Mouse (Mus musculus): ENCODE results near the gene 1700030K09Rik. TPM values are rescaled to one million over a fixed set of nuclear protein-coding genes. Genes with fewer than 3 reads are reported as not detected.

The 1700030K09Rik gene
- polyA plus RNA-seq, 1 experiment from 2014 or later, result 13.3 TPM

DNA sequence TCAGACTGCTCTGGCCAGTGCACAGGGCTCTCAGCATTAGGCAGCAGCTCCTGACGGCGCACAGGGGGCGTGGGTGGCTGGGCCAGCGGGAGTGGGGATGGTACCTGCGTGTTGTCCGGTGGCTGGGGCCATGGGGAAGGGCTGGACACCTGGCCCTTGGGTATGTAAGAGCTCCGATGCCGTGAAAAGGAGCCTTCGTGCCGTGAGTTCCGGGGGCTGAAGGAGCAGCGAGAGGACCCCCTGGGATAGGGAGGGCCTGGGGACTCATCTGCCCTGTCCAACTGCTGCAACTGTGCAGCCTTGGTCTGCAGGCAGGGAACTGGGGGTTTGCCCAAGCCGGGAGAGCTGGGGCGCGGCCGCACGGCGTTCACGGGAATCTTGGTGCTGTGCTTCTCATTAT lies 52.5 kb downstream of the 1700030K09Rik start:
- ATAC-seq (ENCODE audit: insufficient read depth, low FRiP score, low read depth), result no peak

DNA sequence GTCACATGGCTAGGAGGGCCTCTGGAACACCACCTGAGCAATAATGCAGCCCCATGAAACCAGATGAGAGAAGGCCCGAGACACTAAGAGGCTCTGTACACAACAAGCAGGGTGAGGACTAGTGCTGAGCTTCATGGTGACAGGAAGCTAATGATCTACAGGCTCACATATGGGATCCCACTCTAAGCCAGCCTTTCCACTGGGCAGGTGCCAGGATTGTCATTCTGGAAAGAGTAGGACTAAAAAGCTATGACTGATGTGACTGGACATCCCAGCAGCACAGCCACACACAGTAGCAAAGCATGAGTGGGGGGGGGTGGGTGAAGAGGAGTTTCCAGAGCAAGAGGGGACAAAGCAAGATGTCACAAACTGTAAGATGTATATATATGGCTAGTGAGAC lies 54.2 kb downstream of the 1700030K09Rik start:
- peaks cover 11% of the 10 kb centered on the region; the same call in 1 of the 2 replicates for H3K4me1 ChIP-seq
- H3K4me2 ChIP-seq, result no peak overlapping the region
- 83% methylated on average over 1 of the region's 1 CpGs for WGBS
- no peak overlapping the region for H3K4me3 ChIP-seq (replicated peaks)
- no peaks in the 10 kb centered on the region for H3K9me3 ChIP-seq
- H3K9ac ChIP-seq, result no peak overlapping the region
- H3K27ac ChIP-seq, result no peak overlapping the region
- peaks cover 24% of the 10 kb centered on the region for H3K36me3 ChIP-seq
- no peak for ATAC-seq (ENCODE audit: insufficient read depth, low FRiP score, low read depth)
- H3K27me3 ChIP-seq (replicated peaks), result no peaks in the 10 kb centered on the region

More for the DNA sequence above, 52.5 kb downstream of the 1700030K09Rik start:
- no peak overlapping the region for H3K4me2 ChIP-seq
- H3K9ac ChIP-seq, result no peak overlapping the region
- 90% methylated on average over 19 of the region's 19 CpGs for WGBS
- H3K27ac ChIP-seq, result no peak overlapping the region
- H3K36me3 ChIP-seq, result peaks cover 24% of the 10 kb centered on the region
- peaks cover 17% of the 10 kb centered on the region for H3K4me1 ChIP-seq
- no peak overlapping the region for H3K4me3 ChIP-seq (replicated peaks)
- H3K9me3 ChIP-seq, result no peaks in the 10 kb centered on the region
- H3K27me3 ChIP-seq (replicated peaks), result no peaks in the 10 kb centered on the region

GRCm38 (mm10) chr8:72498527-72498926 lies 54.8 kb downstream of the 1700030K09Rik start:
- H3K4me2 ChIP-seq, result no peak overlapping the region
- H3K27me3 ChIP-seq (replicated peaks), result no peaks in the 10 kb centered on the region
- ATAC-seq (ENCODE audit: insufficient read depth, low FRiP score, low read depth), result no peak
- 80% methylated on average over 4 of the region's 4 CpGs for WGBS
- no peak overlapping the region for H3K4me3 ChIP-seq (replicated peaks)
- H3K9ac ChIP-seq, result no peak overlapping the region
- H3K36me3 ChIP-seq, result peaks cover 24% of the 10 kb centered on the region
- no peak overlapping the region for H3K27ac ChIP-seq
- no peaks in the 10 kb centered on the region for H3K9me3 ChIP-seq
- peaks cover 8% of the 10 kb centered on the region; the same call in 1 of the 2 replicates for H3K4me1 ChIP-seq

DNA sequence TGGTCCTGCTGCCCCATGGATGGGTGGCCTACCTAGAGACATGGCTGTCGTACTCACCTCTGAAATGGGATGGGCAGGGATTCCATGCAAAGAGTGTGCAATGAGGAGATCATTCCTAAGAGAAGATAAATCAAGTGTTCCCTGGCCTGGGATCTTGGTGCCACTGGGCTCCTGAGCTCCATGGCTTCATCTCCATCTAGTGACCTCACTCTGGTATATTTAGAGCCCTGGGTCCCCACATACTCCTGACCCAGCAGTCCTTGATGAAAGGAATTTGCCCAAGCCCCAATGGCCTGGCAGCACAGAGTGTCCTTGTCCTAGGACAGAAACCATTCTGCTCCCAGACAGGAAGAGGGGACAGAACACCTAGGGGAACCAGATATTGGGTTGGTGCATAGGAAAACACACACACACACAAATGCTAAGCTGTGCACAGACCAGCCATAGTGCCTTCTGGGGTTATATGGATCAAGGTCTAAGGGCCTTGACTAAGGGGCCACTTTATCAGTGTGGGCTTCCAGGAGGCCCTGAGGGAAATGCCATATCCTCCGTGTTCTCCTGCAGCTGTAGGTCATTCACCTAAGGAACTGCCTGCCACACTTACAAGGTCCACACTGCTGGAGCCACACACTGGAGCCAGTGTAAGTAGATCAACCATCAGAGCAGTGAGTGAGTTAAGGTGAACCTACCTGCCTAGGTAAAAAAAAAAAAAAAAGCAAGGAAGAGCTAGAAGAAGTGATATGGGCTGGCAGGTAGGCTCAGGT lies 56.0 kb downstream of the 1700030K09Rik start:
- H3K4me3 ChIP-seq (replicated peaks), result no peak overlapping the region
- H3K9ac ChIP-seq, result no peak overlapping the region
- peaks cover 24% of the 10 kb centered on the region for H3K36me3 ChIP-seq
- no peak overlapping the region for H3K4me2 ChIP-seq
- no peaks in the 10 kb centered on the region for H3K4me1 ChIP-seq
- no peak overlapping the region for H3K27ac ChIP-seq
- H3K27me3 ChIP-seq (replicated peaks), result no peaks in the 10 kb centered on the region
- no peaks in the 10 kb centered on the region for H3K9me3 ChIP-seq
- WGBS, result 89% methylated on average over 2 of the region's 2 CpGs
- no peak for ATAC-seq (ENCODE audit: insufficient read depth, low FRiP score, low read depth)

DNA sequence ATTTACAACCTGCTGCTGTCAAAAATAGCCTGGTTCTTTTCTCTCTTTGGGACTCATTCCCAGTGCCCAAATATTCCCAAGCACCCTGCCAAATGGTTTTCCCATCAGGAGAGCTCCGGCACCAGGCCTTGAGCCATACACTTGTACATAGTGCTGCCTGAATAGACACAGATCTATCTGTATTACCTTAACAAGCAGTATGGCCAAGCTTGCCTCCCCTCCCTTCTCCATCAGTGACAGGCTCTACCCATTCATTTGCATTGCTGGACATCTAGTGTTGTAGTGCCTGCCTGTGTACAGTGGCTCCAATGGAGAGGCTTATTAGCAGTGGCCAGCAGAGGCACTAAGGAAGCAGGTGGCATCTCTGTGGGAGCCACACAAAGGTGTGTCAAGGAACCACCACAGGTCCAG lies 56.8 kb downstream of the 1700030K09Rik start:
- WGBS, result 81% methylated on average over 1 of the region's 1 CpGs
- no peak for ATAC-seq (ENCODE audit: insufficient read depth, low FRiP score, low read depth)
- Histone ChIP-seq H3K4me3 (replicated peaks) (no peak overlapping the region), H3K9me3 (no peaks in the 10 kb centered on the region), H3K4me2 (no peak overlapping the region), H3K9ac (no peak overlapping the region), H3K27ac (no peak overlapping the region), H3K27me3 (replicated peaks) (no peaks in the 10 kb centered on the region), H3K36me3 (peaks cover 16% of the 10 kb centered on the region), H3K4me1 (no peaks in the 10 kb centered on the region)

DNA sequence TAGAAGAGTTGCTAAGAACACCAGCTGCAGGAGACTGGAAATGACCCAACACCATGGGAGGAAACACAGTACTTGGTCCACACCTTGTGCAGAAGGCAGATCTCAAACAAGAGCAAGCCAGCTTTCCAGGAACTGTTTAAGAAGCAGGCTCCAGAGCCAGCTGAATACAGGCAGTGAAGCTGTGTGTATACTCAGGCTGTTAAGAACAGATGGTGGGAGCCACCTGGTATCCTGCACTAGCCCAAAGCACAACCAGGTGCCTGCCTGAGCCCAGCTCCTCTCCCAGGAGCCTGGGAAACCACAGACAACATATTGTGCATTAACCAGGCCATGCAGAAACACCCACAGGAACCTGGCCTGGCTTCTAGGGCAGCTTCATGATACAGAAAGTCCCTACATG lies 60.5 kb downstream of the 1700030K09Rik start:
- Histone ChIP-seq H3K36me3 (no peaks in the 10 kb centered on the region), H3K27me3 (replicated peaks) (no peaks in the 10 kb centered on the region), H3K27ac (no peak overlapping the region), H3K4me2 (no peak overlapping the region), H3K4me3 (replicated peaks) (no peak overlapping the region), H3K4me1 (peaks cover 4% of the 10 kb centered on the region), H3K9ac (no peak overlapping the region), H3K9me3 (no peaks in the 10 kb centered on the region)
- ATAC-seq (ENCODE audit: insufficient read depth, low FRiP score, low read depth), result no peak

DNA sequence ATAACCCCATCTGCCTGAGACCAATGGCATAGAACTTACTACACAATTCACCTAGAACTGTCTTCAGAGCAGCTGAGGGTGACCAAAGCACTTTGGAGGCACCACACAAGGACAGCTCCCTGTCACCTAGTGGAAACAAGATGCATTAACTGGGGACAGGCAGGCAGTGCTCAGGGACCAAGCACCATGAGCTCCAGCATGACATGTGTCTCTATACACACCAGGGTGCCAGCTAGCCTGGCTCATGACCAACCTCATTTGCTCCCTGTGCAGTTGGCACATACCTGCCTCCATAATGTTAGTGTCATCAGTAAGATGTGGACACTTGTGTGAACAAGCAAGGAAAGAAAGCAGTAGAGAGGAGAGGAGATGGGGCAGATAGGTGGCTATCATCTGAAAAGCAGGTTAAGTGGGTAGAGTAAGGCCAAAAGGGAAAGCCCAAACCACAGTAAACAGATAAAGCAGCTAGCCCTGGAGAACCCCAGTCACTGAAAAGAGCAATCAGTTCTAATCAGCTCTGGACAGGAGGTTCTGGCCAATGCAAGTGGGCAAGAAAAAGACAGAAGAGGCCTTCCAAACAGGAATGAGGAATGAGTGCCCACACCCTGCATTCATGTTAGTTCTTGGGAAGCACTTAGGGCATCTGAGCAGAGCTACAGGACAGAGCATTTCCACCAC lies 61.1 kb downstream of the 1700030K09Rik start:
- no peak for ATAC-seq (ENCODE audit: insufficient read depth, low FRiP score, low read depth)
- Histone ChIP-seq H3K27ac (no peak overlapping the region), H3K36me3 (no peaks in the 10 kb centered on the region), H3K4me3 (replicated peaks) (no peak overlapping the region), H3K9me3 (no peaks in the 10 kb centered on the region), H3K27me3 (replicated peaks) (no peaks in the 10 kb centered on the region), H3K4me1 (peaks cover 4% of the 10 kb centered on the region), H3K4me2 (no peak overlapping the region), H3K9ac (no peak overlapping the region)

GRCm38 (mm10) chr8:72507505-72507904 lies 63.8 kb downstream of the 1700030K09Rik start:
- no peaks in the 10 kb centered on the region for H3K27me3 ChIP-seq (replicated peaks)
- H3K9ac ChIP-seq, result no peak overlapping the region
- H3K36me3 ChIP-seq, result no peaks in the 10 kb centered on the region
- H3K4me3 ChIP-seq (replicated peaks), result no peak overlapping the region
- 78% methylated on average over 1 of the region's 1 CpGs for WGBS
- H3K4me2 ChIP-seq, result no peak overlapping the region
- H3K9me3 ChIP-seq, result no peaks in the 10 kb centered on the region
- ATAC-seq (ENCODE audit: insufficient read depth, low FRiP score, low read depth), result no peak
- no peak overlapping the region for H3K27ac ChIP-seq
- H3K4me1 ChIP-seq, result peaks cover 4% of the 10 kb centered on the region

Small RNA genes lying within 50 kb of the gene (microRNA-seq; reads per million reads assigned to microRNA genes)
- gene Mir7068, result 1.4 reads per million

Other genes starting within 250 kb of the 1700030K09Rik start
- gene Cib3, start 231.0 kb upstream of the 1700030K09Rik start, polyA plus RNA-seq (2015; fragmentation: Nextera tagmentation; extraction: Ambion mirVana), result 0.19 TPM in 1 of 2 replicates, not detected in the other
- gene Gm11034, start 230.2 kb upstream of the 1700030K09Rik start, polyA plus RNA-seq (2015; fragmentation: Nextera tagmentation; extraction: Ambion mirVana), result not detected in 2 replicates
- 69.2 and 75.8 TPM in 2 replicates for gene Fam32a, start 224.2 kb upstream of the 1700030K09Rik start, polyA plus RNA-seq (2015; fragmentation: Nextera tagmentation; extraction: Ambion mirVana)
- gene Ap1m1, start 203.9 kb upstream of the 1700030K09Rik start, polyA plus RNA-seq (2015; fragmentation: Nextera tagmentation; extraction: Ambion mirVana), result 96.3 and 96.9 TPM in 2 replicates
- 22.1 and 43.6 TPM in 2 replicates for gene Gm10282, start 138.6 kb upstream of the 1700030K09Rik start, polyA plus RNA-seq (2015; fragmentation: Nextera tagmentation; extraction: Ambion mirVana)
- 7.6 and 8.4 TPM in 2 replicates for gene Klf2, start 124.8 kb upstream of the 1700030K09Rik start, polyA plus RNA-seq (2015; fragmentation: Nextera tagmentation; extraction: Ambion mirVana)
- 45.1 and 48.3 TPM in 2 replicates for gene Eps15l1, start 22.4 kb upstream of the 1700030K09Rik start, polyA plus RNA-seq (2015; fragmentation: Nextera tagmentation; extraction: Ambion mirVana)
- 2.6 and 3.3 TPM in 2 replicates for gene Calr3, start within 50 bp of the 1700030K09Rik start, polyA plus RNA-seq (2015; fragmentation: Nextera tagmentation; extraction: Ambion mirVana)
- 45.1 and 52.1 TPM in 2 replicates for gene Cherp, start 31.3 kb downstream of the 1700030K09Rik start, polyA plus RNA-seq (2015; fragmentation: Nextera tagmentation; extraction: Ambion mirVana)
- gene Slc35e1, start 48.7 kb downstream of the 1700030K09Rik start, polyA plus RNA-seq (2015; fragmentation: Nextera tagmentation; extraction: Ambion mirVana), result 21.1 and 24.2 TPM in 2 replicates
- 14.4 and 15.6 TPM in 2 replicates for gene Med26, start 104.4 kb downstream of the 1700030K09Rik start, polyA plus RNA-seq (2015; fragmentation: Nextera tagmentation; extraction: Ambion mirVana)
- gene Smim7, start 127.2 kb downstream of the 1700030K09Rik start, polyA plus RNA-seq (2015; fragmentation: Nextera tagmentation; extraction: Ambion mirVana), result 120 and 122 TPM in 2 replicates
- 18.8 and 19.2 TPM in 2 replicates for gene Tmem38a, start 128.2 kb downstream of the 1700030K09Rik start, polyA plus RNA-seq (2015; fragmentation: Nextera tagmentation; extraction: Ambion mirVana)
- gene Nwd1, start 202.8 kb downstream of the 1700030K09Rik start, polyA plus RNA-seq (2015; fragmentation: Nextera tagmentation; extraction: Ambion mirVana), result 0.12 and 0.14 TPM in 2 replicates